Mouse (Mus musculus) testis, adult 2 months (tissue): ENCODE results near the gene Dnhd1.
"Not testable (repeated sequence)": the region's sequence is repeated elsewhere in the genome, so short reads cannot be mapped to it uniquely, and the experiment has no call there.

Experiments
- CTCF ChIP-seq: fragments of 200-500 bp; IDR thresholded peaks from 2 replicates; pipeline ENCODE4 v1.5.1; 2012; ENCODE audit warnings: low read depth, mild to moderate bottlenecking, inconsistent platforms, low read length, moderate library complexity; ENCODE audit not compliant: control insufficient read depth, insufficient read depth, insufficient replicate concordance
- POLR2A ChIP-seq: fragments of 200-500 bp; IDR thresholded peaks from 2 replicates; pipeline ENCODE4 v1.6.1; 2012; ENCODE audit warnings: low read depth, mild to moderate bottlenecking, inconsistent platforms, low read length, moderate library complexity; ENCODE audit not compliant: control insufficient read depth

DNA sequence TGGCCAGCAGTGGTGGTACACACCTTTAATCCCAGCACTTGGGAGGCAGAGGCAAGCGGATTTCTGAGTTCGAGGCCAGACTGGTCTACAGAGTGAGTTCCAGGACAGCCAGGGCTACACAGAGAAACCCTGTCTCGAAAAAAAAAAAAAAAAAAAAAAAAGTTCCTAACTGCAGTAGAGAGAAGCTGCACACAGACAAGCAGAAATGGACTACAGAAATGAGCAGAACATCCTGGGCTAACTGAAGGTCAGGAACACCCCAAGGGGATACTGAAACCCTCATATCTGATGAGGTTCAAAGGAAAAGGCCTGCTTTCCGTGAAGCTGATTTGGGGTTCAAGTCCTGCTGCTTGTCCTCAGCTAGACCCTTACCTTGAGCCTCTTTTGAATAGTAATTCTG is 84.8 kb downstream of the Dnhd1 start:
- TF ChIP-seq CTCF, POLR2A: not testable (repeated sequence)
